Mouse (Mus musculus): ENCODE results near the gene Alkbh1.
"Not testable (repeated sequence)": the region's sequence is repeated elsewhere in the genome, so short reads cannot be mapped to it uniquely, and the experiment has no call there.

Gene Alkbh1

GRCm38 (mm10) chr12:87443700-87444122 lies at the start of gene Alkbh1, which contains the start of gene Slirp:
Gene Alkbh1, minus strand, starts transcription at chr12:87444017.
Gene Slirp, plus strand, starts transcription at chr12:87443896.
- DNase-seq (ENCODE audit: low spot score), result peak; percentile 82

GRCm38 (mm10) chr12:87488683-87489082 lies 44.9 kb upstream of the Alkbh1 start:
- not testable (repeated sequence) for DNase-seq (ENCODE audit: low spot score)

- DNase-seq (ENCODE audit: low spot score), result not testable (repeated sequence)
Observed at GRCm38 (mm10) chr12:87482482-87482881, 38.7 kb upstream of the Alkbh1 start.

GRCm38 (mm10) chr12:87474756-87475155 lies 30.9 kb upstream of the Alkbh1 start:
- no peak for DNase-seq (ENCODE audit: low spot score)

GRCm38 (mm10) chr12:87471964-87472786 lies 28.4 kb upstream of the Alkbh1 start, which contains the start of gene Snw1:
Gene Snw1, minus strand, starts transcription at chr12:87472274.
- DNase-seq (ENCODE audit: low spot score), result peak; percentile 89

GRCm38 (mm10) chr12:87471421-87471963 lies 27.7 kb upstream of the Alkbh1 start:
- DNase-seq (ENCODE audit: low spot score), result peak; percentile 45

GRCm38 (mm10) chr12:87470263-87471136 lies 26.7 kb upstream of the Alkbh1 start:
- no peak for DNase-seq (ENCODE audit: low spot score)

GRCm38 (mm10) chr12:87464678-87465297 lies 21.0 kb upstream of the Alkbh1 start:
- DNase-seq (ENCODE audit: low spot score), result no peak

GRCm38 (mm10) chr12:87449456-87449855 lies 5.6 kb upstream of the Alkbh1 start:
- DNase-seq (ENCODE audit: low spot score), result no peak

DNA sequence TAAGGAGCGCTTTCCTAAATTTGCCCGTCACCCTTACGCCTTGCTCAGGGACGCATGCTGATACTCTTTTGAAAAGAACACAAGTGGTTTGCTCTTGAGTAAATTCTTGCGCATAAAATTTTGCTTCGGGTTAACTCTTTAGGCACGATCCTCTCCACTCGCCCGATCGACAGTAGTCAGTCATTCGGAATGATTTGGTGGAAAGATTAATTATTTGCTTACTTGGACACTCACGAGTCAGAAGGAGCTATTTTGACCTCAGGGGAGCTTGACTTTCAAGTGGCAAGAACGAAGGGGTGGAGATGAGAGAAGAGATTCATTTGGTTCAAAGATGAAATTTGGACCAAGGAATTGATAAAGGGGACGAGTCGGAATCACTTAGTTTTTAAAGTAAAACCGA lies 394 bp upstream of the Alkbh1 start:
- no peak for DNase-seq (ENCODE audit: low spot score)

DNA sequence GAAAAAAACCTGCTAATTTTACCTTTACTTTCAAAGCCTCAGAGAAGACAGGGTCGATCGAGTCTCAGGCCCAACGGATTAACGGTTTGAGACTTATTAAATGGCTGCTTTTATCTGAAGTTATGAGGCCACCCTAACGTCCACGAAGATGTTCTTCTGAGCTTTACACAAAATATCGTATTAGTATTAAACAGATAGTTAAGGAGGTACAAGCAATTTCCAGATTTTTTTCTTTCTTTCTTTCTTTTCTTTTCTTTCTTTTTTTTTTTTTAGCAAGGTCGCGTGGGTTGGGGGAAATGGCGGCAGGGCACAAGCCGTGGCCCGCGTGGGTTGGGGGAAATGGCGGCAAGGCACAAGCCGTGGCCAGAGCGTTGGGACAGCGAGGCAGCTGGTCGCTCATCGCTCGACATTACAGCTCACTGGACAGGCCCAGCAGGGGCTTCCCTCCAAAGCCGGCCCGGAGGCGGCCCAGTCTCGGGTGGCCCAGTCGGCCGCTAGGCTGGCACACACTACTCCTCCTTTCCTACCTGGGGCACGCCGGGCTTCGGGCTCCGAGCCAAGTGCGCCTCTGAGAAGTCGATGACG lies 610 bp downstream of the Alkbh1 start:
- no peak for DNase-seq (ENCODE audit: low spot score)

GRCm38 (mm10) chr12:87442177-87443114 lies 1.4 kb downstream of the Alkbh1 start:
- DNase-seq (ENCODE audit: low spot score), result no peak

- DNase-seq (ENCODE audit: low spot score), result no peak
Observed at GRCm38 (mm10) chr12:87428885-87429284, 14.9 kb downstream of the Alkbh1 start.

- DNase-seq (ENCODE audit: low spot score), result no peak
Observed at GRCm38 (mm10) chr12:87428295-87428694, 15.5 kb downstream of the Alkbh1 start.

DNA sequence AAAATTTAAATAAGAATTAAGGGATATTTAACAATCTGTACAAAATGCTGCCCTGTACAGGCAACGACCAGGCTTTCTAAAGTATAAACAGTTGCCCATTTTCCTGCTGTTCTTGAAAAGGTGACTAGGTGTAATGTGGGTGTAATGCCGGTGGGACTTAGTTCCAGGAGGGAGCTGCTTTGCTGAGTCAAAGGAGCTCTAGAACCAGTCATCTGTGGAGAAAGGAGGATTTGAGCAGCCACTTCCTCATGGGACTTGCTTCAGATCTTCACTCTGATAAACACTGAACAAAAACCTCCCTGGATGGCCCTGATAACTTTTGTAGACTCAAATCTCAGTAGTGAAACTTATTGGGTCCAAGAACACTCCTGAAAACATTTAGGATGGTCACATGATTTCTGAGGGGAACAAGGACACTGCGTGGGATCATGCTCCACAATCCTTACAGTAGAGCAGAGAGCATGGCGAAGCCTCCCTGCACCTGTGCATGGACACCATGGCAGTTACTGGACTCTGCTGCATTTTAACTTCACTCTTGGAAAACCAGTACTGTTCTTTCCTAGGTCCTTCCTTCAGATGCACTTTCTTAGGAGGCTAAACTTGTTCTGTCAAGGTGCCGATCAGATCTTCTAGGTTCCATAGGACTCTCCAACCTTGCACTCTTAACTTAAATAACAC lies 17.3 kb downstream of the Alkbh1 start:
- DNase-seq (ENCODE audit: low spot score), result no peak

DNA sequence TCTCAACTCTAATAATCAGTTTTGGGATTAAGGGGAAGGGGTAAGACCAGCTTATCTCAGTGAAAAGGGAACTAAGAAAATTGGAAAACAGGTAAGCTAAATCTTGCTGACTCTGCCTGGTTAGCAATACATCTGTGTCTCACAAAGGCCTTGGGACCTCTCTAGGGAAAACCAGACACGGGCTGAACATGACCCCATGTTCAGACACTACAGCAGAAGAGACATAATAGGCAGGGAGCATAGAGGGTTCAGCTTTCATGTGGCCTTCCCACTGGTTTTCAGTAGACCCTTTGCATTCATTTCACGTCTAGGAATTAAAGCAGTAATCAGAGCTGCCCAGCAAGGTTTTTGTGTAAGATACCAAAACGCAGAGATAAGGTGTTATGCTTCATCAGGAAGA lies 19.3 kb downstream of the Alkbh1 start:
- no peak for DNase-seq (ENCODE audit: low spot score)

DNA sequence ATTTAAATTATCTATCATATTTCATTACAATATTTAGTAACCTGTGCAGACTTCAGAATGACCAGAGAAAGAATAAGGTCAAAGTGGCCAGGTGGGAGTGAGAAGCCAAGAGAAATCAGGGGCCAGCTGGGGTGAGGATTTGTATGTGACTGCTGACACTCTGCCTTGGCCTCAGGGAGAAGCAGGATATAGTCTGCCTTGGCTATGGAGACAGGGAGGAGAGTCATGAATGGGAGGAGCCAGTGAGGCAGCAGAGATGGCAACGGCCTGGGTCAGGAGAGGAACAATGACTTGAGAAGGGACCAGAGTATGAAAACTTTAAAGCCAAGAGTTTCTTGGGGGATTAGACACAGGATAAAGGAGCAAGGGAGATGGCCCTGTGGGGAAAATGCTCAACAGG lies 20.1 kb downstream of the Alkbh1 start:
- no peak for DNase-seq (ENCODE audit: low spot score)

DNA sequence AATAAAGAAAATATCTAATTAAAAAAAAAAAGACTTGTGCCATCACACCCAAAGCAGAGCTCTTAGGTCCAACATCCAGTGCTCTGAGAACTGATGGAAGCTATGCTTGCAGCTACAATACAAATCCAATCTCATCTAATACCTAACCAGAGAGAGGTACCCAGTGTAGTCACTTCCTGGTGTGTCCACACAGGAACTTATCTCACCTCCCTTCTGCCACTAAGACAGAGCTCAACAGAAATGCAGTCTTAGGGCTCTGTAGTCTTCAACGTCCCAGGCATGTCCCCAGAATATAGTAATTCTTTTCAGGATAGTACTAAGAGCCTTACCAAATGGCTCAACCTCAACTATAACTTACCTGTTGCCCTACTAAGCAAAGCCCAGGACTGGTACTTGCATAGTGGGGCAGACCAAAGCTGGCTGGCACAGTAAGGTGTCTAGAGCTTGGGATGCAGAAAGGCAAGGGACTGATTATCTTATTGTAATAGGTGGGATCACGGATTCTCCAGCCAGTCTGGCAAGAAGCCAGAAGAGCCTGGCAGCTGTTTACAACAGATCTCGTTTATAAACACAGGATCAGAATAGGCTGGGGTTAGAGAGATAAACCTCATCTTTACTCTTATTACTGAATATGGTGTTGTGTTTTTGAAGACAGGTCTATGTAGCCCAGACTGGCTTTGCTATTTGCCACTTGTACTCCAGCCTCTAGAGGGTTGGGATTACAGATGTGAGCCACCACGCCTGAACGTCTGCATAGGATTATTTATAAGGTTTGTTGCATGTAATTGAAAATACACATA lies 21.9 kb downstream of the Alkbh1 start:
- no peak for DNase-seq (ENCODE audit: low spot score)

DNA sequence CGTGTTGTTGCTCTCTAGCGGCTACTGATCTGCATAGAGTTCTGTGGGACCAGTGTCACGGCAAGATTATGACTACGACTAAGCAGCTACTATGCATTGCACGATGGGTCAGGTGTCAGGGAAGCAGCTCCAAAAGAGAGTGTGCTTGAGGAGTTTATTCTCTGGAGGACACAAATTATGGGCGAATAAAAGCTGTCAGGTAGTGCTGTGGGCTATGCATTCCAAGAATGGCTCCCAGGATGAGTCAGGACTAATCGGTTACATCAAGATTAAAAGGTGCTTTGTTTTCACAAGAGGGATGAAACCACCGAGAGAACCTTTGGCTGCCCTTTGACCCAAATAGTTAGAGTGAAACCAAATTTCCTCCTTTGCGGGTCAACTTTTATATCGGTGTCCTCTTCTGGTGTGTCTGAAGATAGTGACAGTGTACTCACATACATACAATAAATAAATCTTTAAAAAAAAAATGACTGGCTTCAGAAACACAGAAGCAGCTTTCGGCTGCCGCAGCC lies 23.8 kb downstream of the Alkbh1 start:
- no peak for DNase-seq (ENCODE audit: low spot score)
